Mouse (Mus musculus): Measurements from ENCODE around the gene Mapkap1. TPM values are rescaled to one million over a fixed set of nuclear protein-coding genes. Genes with fewer than 3 reads are reported as not detected.

Mapkap1 gene
- polyA plus RNA-seq, 1 experiment from 2014 or later = 90.9 TPM

DNA sequence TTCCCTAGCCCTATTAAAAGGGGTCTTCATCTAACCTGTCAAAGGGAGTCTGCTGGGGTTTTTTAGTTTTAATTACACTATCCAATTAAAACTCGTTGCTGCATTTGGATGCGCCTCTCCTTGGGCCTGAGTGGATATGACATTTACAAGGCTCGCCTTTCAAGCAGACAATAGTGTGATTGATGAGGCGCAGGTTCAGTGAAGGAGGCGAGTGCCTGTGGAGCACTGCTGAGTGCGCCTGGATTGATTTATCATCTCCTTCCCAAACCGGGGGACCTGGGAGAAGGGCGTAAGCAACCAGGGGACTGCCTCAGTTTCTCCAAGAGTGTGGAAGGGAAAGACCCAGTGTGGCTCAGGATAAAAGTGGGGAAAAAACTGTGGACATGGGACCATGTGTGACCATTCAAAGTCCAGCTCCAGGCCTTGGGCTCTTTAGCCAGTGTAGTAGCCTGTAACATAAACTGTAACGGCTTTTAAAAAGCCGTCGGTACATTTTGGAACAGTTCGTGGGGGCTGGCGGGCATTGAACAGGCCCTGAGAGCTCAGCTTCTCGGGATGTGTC lies 197.2 kb downstream of the Mapkap1 start:
- no peaks in the 10 kb centered on the region for H3K9me3 ChIP-seq
- peaks cover 59% of the 10 kb centered on the region for H3K4me1 ChIP-seq
- peak overlapping the region; percentile 51 for H3K27ac ChIP-seq (replicated peaks)
- WGBS = 57% methylated on average over 14 of the region's 14 CpGs
- peaks cover 22% of the 10 kb centered on the region for H3K36me3 ChIP-seq (replicated peaks)
- H3K27me3 ChIP-seq (replicated peaks; ENCODE audit: low read depth, poor library complexity, severe bottlenecking) = peaks cover 13% of the 10 kb centered on the region; the same call in 1 of the 2 replicates
- no peak for DNase-seq (ENCODE audit: low spot score)
- no peak overlapping the region for H3K4me3 ChIP-seq

- Histone ChIP-seq H3K4me1 (peaks cover 53% of the 10 kb centered on the region), H3K27me3 (replicated peaks; ENCODE audit: low read depth, poor library complexity, severe bottlenecking) (peaks cover under 1% of the 10 kb centered on the region; the same call in 1 of the 2 replicates), H3K27ac (replicated peaks) (no peak overlapping the region), H3K36me3 (replicated peaks) (peaks cover 12% of the 10 kb centered on the region), H3K9me3 (no peaks in the 10 kb centered on the region), H3K4me3 (no peak overlapping the region)
- no peak for DNase-seq (ENCODE audit: low spot score)
- 67% methylated on average over 3 of the region's 3 CpGs for WGBS
Measured at GRCm38 (mm10) chr2:34605040-34605439, 198.5 kb downstream of the Mapkap1 start.

DNA sequence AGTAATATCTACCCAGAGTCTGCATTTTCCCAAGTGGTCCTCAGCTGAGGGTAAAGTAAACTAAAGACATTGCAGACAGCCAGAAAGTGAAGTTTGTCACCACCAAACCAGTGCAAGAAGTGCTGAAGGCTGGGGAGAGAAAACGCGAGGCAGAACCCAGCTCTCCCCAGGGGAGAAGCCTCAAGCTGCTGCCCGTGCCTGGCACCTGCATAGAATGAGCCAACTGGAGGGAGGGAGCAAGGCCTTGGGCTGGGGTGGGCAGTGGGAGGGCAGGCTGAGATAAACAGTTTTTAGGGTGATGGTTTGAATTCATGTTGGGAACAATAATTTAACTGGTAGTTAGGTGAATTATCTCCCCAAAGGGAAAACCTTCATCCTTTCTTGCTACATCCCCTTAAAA lies 202.3 kb downstream of the Mapkap1 start:
- Histone ChIP-seq H3K4me3 (no peak overlapping the region), H3K9me3 (no peaks in the 10 kb centered on the region), H3K4me1 (peaks cover 14% of the 10 kb centered on the region), H3K27ac (replicated peaks) (no peak overlapping the region; the same call in 1 of the 2 replicates), H3K27me3 (replicated peaks; ENCODE audit: low read depth, poor library complexity, severe bottlenecking) (no peaks in the 10 kb centered on the region; the same call in 1 of the 2 replicates), H3K36me3 (replicated peaks) (peaks cover 16% of the 10 kb centered on the region)
- no peak for DNase-seq (ENCODE audit: low spot score)
- WGBS = 40% methylated on average over 3 of the region's 3 CpGs

DNA sequence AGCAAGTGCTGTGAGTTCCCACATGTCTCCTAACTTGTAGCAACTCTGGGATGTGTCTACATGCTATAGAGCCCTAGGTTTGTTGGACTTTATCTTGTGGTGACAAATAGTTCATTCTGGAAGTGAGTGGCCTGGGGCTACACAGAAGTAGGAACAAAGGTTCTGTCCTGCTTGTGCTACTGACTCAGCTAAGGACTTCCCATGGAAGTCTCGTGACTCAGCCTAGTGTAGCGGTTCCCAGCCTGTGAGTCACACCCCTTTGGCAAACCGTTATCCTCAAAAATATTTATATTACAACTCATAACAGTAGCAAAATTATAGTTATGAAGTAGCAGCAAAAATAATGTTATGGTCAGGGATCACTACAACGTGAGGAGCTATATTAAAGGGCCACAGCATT lies 202.9 kb downstream of the Mapkap1 start:
- H3K4me3 ChIP-seq = no peak overlapping the region
- DNase-seq (ENCODE audit: low spot score) = no peak
- WGBS = 81% methylated on average over 4 of the region's 4 CpGs
- H3K27me3 ChIP-seq (replicated peaks; ENCODE audit: low read depth, poor library complexity, severe bottlenecking) = no peaks in the 10 kb centered on the region; the same call in 1 of the 2 replicates
- H3K4me1 ChIP-seq = peaks cover 8% of the 10 kb centered on the region
- H3K9me3 ChIP-seq = no peaks in the 10 kb centered on the region
- peaks cover 16% of the 10 kb centered on the region for H3K36me3 ChIP-seq (replicated peaks)
- no peak overlapping the region for H3K27ac ChIP-seq (replicated peaks)

DNA sequence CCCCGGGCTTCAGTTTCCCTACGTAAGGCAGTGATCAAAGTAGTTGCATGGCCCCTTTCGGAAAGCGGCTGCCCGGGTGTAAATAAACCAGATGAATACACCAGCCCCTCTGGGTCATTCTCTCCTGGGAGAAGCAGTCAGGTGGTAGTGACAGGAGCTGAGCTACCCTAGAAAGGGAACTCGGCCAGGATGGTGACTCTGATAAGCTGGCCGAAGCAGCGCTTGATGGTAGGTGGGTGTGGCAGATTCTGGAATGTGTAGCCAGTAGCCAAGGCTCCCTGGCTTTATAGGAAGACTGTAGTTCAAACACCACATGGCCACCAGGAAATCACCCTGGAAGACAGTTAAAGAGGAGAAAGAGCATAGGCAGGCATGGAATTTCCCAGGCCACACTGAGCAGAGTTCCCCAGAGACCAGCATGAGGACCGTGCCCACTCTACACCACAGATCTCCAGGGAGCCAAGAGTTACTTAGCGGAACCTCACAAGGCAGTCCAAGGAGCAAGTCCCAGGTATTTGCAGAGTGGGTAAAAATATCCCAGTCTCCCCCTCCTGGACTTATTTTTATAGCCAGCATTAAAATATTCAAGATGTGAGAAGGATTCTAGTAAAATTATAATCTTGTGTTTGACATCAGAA lies 214.3 kb downstream of the Mapkap1 start:
- Histone ChIP-seq H3K4me1 (peaks cover 20% of the 10 kb centered on the region), H3K27me3 (replicated peaks; ENCODE audit: low read depth, poor library complexity, severe bottlenecking) (no peaks in the 10 kb centered on the region), H3K36me3 (replicated peaks) (peaks cover 32% of the 10 kb centered on the region), H3K27ac (replicated peaks) (no peak overlapping the region; the same call in 1 of the 2 replicates), H3K4me3 (no peak overlapping the region), H3K9me3 (no peaks in the 10 kb centered on the region)
- no peak for DNase-seq (ENCODE audit: low spot score)
- 74% methylated on average over 10 of the region's 10 CpGs for WGBS

DNA sequence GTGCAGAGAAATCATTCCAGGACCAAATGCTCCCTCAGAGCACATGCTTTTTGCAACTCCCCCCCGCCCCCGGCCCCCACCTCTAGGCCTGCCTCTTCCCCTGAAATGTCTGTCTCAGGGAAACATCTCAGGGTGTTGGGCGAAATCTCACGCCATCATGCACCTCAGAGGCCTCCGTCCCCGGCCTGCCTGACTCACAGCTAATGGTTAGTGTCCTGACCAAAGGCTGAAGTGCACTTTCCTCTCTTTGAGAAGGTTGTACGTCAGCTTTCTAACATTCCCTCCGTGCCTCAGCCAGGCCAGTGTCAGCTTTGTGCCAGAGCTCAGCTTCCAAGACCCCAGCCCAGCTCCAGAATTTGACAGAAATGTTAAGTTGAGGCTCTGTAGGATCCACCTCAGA lies 214.9 kb downstream of the Mapkap1 start:
- Histone ChIP-seq H3K36me3 (replicated peaks) (peaks cover 34% of the 10 kb centered on the region), H3K9me3 (no peaks in the 10 kb centered on the region), H3K4me1 (peaks cover 20% of the 10 kb centered on the region), H3K27ac (replicated peaks) (no peak overlapping the region), H3K27me3 (replicated peaks; ENCODE audit: low read depth, poor library complexity, severe bottlenecking) (no peaks in the 10 kb centered on the region), H3K4me3 (no peak overlapping the region)
- WGBS = 92% methylated on average over 8 of the region's 8 CpGs
- no peak for DNase-seq (ENCODE audit: low spot score)

- no peaks in the 10 kb centered on the region for H3K9me3 ChIP-seq
- H3K4me1 ChIP-seq = peaks cover 25% of the 10 kb centered on the region
- H3K27me3 ChIP-seq (replicated peaks; ENCODE audit: low read depth, poor library complexity, severe bottlenecking) = no peaks in the 10 kb centered on the region
- 91% methylated on average over 11 of the region's 11 CpGs for WGBS
- H3K4me3 ChIP-seq = no peak overlapping the region
- peaks cover 34% of the 10 kb centered on the region for H3K36me3 ChIP-seq (replicated peaks)
- DNase-seq (ENCODE audit: low spot score) = no peak
- no peak overlapping the region for H3K27ac ChIP-seq (replicated peaks)
Measured at GRCm38 (mm10) chr2:34622518-34622917, 215.9 kb downstream of the Mapkap1 start.

DNA sequence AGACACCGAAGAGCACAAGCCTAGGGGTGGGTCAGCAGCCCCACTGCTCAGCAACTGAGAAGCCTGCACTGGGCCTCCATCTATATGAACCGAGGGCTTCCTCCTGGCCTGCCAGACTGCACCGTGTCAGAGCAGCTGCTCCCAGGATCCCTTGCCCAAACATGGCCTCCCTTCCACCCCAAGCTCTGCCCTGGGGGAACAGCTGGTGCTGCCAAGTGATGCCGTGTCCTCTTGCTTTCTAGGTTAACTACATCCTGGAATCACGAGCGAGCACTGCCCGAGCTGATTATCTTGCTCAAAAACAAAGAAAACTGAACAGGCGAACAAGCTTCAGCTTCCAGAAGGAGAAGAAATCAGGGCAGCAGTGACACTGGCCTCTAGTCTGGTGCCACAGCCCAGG lies 216.6 kb downstream of the Mapkap1 start:
- Histone ChIP-seq H3K4me1 (peaks cover 29% of the 10 kb centered on the region), H3K27ac (replicated peaks) (0 out of 2 replicates have a peak overlapping the region, but pooled peaks have one; percentile 10), H3K27me3 (replicated peaks; ENCODE audit: low read depth, poor library complexity, severe bottlenecking) (no peaks in the 10 kb centered on the region), H3K4me3 (no peak overlapping the region), H3K36me3 (replicated peaks) (peaks cover 34% of the 10 kb centered on the region), H3K9me3 (no peaks in the 10 kb centered on the region)
- no peak for DNase-seq (ENCODE audit: low spot score)
- 84% methylated on average over 8 of the region's 8 CpGs for WGBS

- no peak overlapping the region for H3K4me3 ChIP-seq
- 97% methylated on average over 12 of the region's 12 CpGs for WGBS
Measured at GRCm38 (mm10) chr2:34624076-34624475, 217.5 kb downstream of the Mapkap1 start.

GRCm38 (mm10) chr2:34627328-34628226 lies 221.0 kb downstream of the Mapkap1 start:
- H3K27ac ChIP-seq (replicated peaks) = peak overlapping the region; percentile 44; the same call in 1 of the 2 replicates
- no peaks in the 10 kb centered on the region for H3K9me3 ChIP-seq
- 75% methylated on average over 17 of the region's 17 CpGs for WGBS

More at GRCm38 (mm10) chr2:34624076-34624475, 217.5 kb downstream of the Mapkap1 start:
- peaks cover 35% of the 10 kb centered on the region for H3K4me1 ChIP-seq
- no peaks in the 10 kb centered on the region for H3K27me3 ChIP-seq (replicated peaks; ENCODE audit: low read depth, poor library complexity, severe bottlenecking)
- peaks cover 34% of the 10 kb centered on the region for H3K36me3 ChIP-seq (replicated peaks)
- H3K9me3 ChIP-seq = no peaks in the 10 kb centered on the region
- DNase-seq (ENCODE audit: low spot score) = no peak
- H3K27ac ChIP-seq (replicated peaks) = no peak overlapping the region

GRCm38 (mm10) chr2:34628903-34629540 lies 222.5 kb downstream of the Mapkap1 start:
- 89% methylated on average over 4 of the region's 4 CpGs for WGBS
- Histone ChIP-seq H3K27me3 (replicated peaks; ENCODE audit: low read depth, poor library complexity, severe bottlenecking) (no peaks in the 10 kb centered on the region), H3K27ac (replicated peaks) (0 out of 2 replicates have a peak overlapping the region, but pooled peaks have one; percentile 35)

More at GRCm38 (mm10) chr2:34627328-34628226, 221.0 kb downstream of the Mapkap1 start:
- no peak for DNase-seq (ENCODE audit: low spot score)
- Histone ChIP-seq H3K36me3 (replicated peaks) (peaks cover 31% of the 10 kb centered on the region), H3K4me3 (no peak overlapping the region), H3K4me1 (peaks cover 28% of the 10 kb centered on the region), H3K27me3 (replicated peaks; ENCODE audit: low read depth, poor library complexity, severe bottlenecking) (no peaks in the 10 kb centered on the region)

GRCm38 (mm10) chr2:34629758-34630157 lies 223.2 kb downstream of the Mapkap1 start:
- peaks cover 13% of the 10 kb centered on the region for H3K36me3 ChIP-seq (replicated peaks)
- no peaks in the 10 kb centered on the region for H3K27me3 ChIP-seq (replicated peaks; ENCODE audit: low read depth, poor library complexity, severe bottlenecking)
- no peak overlapping the region for H3K27ac ChIP-seq (replicated peaks)
- DNase-seq (ENCODE audit: low spot score) = no peak
- no peaks in the 10 kb centered on the region for H3K9me3 ChIP-seq
- no peak overlapping the region for H3K4me3 ChIP-seq
- WGBS = 79% methylated on average over 7 of the region's 7 CpGs
- peaks cover 42% of the 10 kb centered on the region for H3K4me1 ChIP-seq

More at GRCm38 (mm10) chr2:34628903-34629540, 222.5 kb downstream of the Mapkap1 start:
- no peaks in the 10 kb centered on the region for H3K9me3 ChIP-seq
- no peak overlapping the region for H3K4me3 ChIP-seq
- no peak for DNase-seq (ENCODE audit: low spot score)
- H3K4me1 ChIP-seq = peaks cover 35% of the 10 kb centered on the region
- H3K36me3 ChIP-seq (replicated peaks) = peaks cover 19% of the 10 kb centered on the region

Measured in embryonic facial prominence, embryonic 10.5 days (tissue).